8 mouse cellular contexts compared by ENCODE assay signal in the genomic region with DNA sequence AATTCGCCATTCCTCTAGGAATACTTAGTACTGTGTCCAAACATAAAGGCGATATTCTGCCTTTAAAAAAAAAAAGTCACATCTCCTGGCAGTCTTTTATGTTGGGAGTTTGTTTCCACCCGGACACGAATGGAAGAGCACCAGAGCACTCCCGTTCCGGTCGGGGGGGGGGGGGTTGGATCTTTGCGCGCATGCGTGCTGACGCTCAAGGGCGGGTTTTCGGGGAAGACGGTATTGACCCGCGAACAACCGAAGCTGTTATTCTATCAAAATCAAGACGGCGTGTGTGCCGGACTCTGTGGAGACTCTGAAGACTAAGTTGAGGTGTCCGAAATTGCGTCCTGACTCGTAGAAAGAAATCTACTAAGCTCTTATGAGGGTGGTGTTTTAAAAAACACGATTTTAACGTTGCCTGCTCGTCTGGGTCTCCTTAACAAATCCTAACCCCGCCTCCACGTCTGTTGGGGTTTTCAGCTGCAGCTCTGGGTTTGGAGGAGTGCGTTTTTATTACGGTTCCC. TPM values are rescaled to one million over a fixed set of nuclear protein-coding genes. Genes with fewer than 3 reads are reported as not detected.
DNase-seq lines count a peak whose midpoint lies in the region; ATAC-seq and TF ChIP-seq lines count a peak whose summit lies in the region.

No protein-coding gene starts in this region.

- peak overlapping the region; percentile 84 for H3K4me2 ChIP-seq in embryonic facial prominence, embryonic 13.5 days
- H3K4me2 ChIP-seq in limb, embryonic 13.5 days (replicated peaks) = peak overlapping the region; percentile 95
- peak overlapping the region; percentile 84 for H3K4me2 ChIP-seq in midbrain, embryonic 16.5 days (ENCODE audit: low read length)

- WGBS in embryonic facial prominence, embryonic 13.5 days = under 1% methylated on average over 30 of the region's 30 CpGs
- under 1% methylated on average over 30 of the region's 30 CpGs for WGBS in kidney, adult 2 months
- WGBS in limb, embryonic 13.5 days = under 1% methylated on average over 30 of the region's 30 CpGs
- WGBS in midbrain, embryonic 16.5 days = 0% methylated on average over 30 of the region's 30 CpGs

- DNase-seq in 3134 (ENCODE audit: extremely low read depth, insufficient read length, low spot score) = peak; percentile 83
- peak; percentile 86 to 87 for DNase-seq in adrenal gland, postnatal 36 days
- peak; percentile 85 to 91 for DNase-seq in heart, adult 18-20 months
- DNase-seq in kidney, adult 2 months = peak; percentile 86
- DNase-seq in spleen, postnatal 14 days (ENCODE audit: low spot score in 2 of 2) = peak; percentile 76 to 84

- H3K9me3 ChIP-seq in embryonic facial prominence, embryonic 13.5 days = no peaks in the 10 kb centered on the region
- H3K9me3 ChIP-seq in limb, embryonic 13.5 days = no peaks in the 10 kb centered on the region
- H3K9me3 ChIP-seq in midbrain, embryonic 16.5 days (replicated peaks; ENCODE audit: control insufficient read depth, low read length, poor library complexity, severe bottlenecking) = no peaks in the 10 kb centered on the region

- ATAC-seq in embryonic facial prominence, embryonic 13.5 days (ENCODE audit: insufficient number of reproducible peaks, insufficient read depth, low FRiP score, low TSS enrichment, low read depth) = peak; percentile 83
- ATAC-seq in limb, embryonic 13.5 days (ENCODE audit: low FRiP score, low read depth) = peak; percentile 79
- ATAC-seq in midbrain, embryonic 16.5 days = peak; percentile 80

- peaks cover 35% of the 10 kb centered on the region for H3K36me3 ChIP-seq in embryonic facial prominence, embryonic 13.5 days
- no peaks in the 10 kb centered on the region for H3K36me3 ChIP-seq in kidney, adult 2 months (ENCODE audit: control insufficient read depth, insufficient read depth, low read length)
- H3K36me3 ChIP-seq in limb, embryonic 13.5 days = peaks cover 32% of the 10 kb centered on the region
- H3K36me3 ChIP-seq in midbrain, embryonic 16.5 days (ENCODE audit: control insufficient read depth, insufficient read depth, low read length) = peaks cover 13% of the 10 kb centered on the region

- TF ChIP-seq CTCF in kidney, adult 2 months (conservative IDR thresholded peaks at IDR 0.05; ENCODE audit: insufficient read depth, insufficient read length, low read depth, low read length) = no peak

- H3K9ac ChIP-seq in embryonic facial prominence, embryonic 13.5 days = peak overlapping the region; percentile 91
- peak overlapping the region; percentile 96 for H3K9ac ChIP-seq in limb, embryonic 13.5 days
- peak overlapping the region; percentile 93 for H3K9ac ChIP-seq in midbrain, embryonic 16.5 days (ENCODE audit: low read depth, low read length)

- H3K4me3 ChIP-seq in embryonic facial prominence, embryonic 13.5 days = peak overlapping the region; percentile 96
- H3K4me3 ChIP-seq in kidney, adult 2 months (ENCODE audit: insufficient read depth, low read depth, low read length) = peak overlapping the region; percentile 66
- peak overlapping the region; percentile 94 for H3K4me3 ChIP-seq in limb, embryonic 13.5 days
- peak overlapping the region; percentile 96 for H3K4me3 ChIP-seq in midbrain, embryonic 16.5 days (ENCODE audit: low read depth, low read length)

- peaks cover 27% of the 10 kb centered on the region for H3K4me1 ChIP-seq in embryonic facial prominence, embryonic 13.5 days
- H3K4me1 ChIP-seq in kidney, adult 2 months (ENCODE audit: control insufficient read depth, insufficient read depth, low read length) = peaks cover 6% of the 10 kb centered on the region; the same call in 1 of the 2 replicates
- peaks cover 29% of the 10 kb centered on the region for H3K4me1 ChIP-seq in limb, embryonic 13.5 days
- peaks cover 30% of the 10 kb centered on the region for H3K4me1 ChIP-seq in midbrain, embryonic 16.5 days (ENCODE audit: control insufficient read depth, insufficient read depth, low read length)

- no peaks in the 10 kb centered on the region for H3K27me3 ChIP-seq in embryonic facial prominence, embryonic 13.5 days
- no peaks in the 10 kb centered on the region for H3K27me3 ChIP-seq in kidney, adult 2 months (replicated peaks; ENCODE audit: control insufficient read depth, insufficient read depth, low read length)
- no peaks in the 10 kb centered on the region for H3K27me3 ChIP-seq in limb, embryonic 13.5 days
- H3K27me3 ChIP-seq in midbrain, embryonic 16.5 days (ENCODE audit: control insufficient read depth, insufficient read depth, low read depth, low read length) = no peaks in the 10 kb centered on the region

- peak overlapping the region; percentile 72 for H3K27ac ChIP-seq in embryonic facial prominence, embryonic 13.5 days
- H3K27ac ChIP-seq in kidney, adult 2 months (ENCODE audit: insufficient read depth, low read depth, low read length) = peak overlapping the region; percentile 8; the same call in 1 of the 2 replicates
- peak overlapping the region; percentile 79 for H3K27ac ChIP-seq in limb, embryonic 13.5 days
- H3K27ac ChIP-seq in midbrain, embryonic 16.5 days (ENCODE audit: low read length) = peak overlapping the region; percentile 78

- TF ChIP-seq POLR2A in kidney, adult 2 months (IDR thresholded peaks at IDR 0.05; ENCODE audit: low read depth, low read length) = no peak

RNA-seq across cellular contexts. Expression of a gene that starts 0.4 kb away (rescaled TPM):
- 1 to 10 TPM; 9.1 to 9.3 TPM for total RNA-seq in adrenal gland, postnatal 36 days (2021)
- 15.7 and 18.6 TPM in 2 replicates for polyA plus RNA-seq in embryonic facial prominence, embryonic 13.5 days (2015; fragmentation: Nextera tagmentation; extraction: Ambion mirVana)
- total RNA-seq in heart, adult 18-20 months (2021) = 1 to 10 TPM; 2.6 to 2.8 TPM
- polyA plus RNA-seq in kidney, adult 2 months (2012; rRNA removed) = 2.1 and 2.4 TPM in 2 replicates
- 16.0 and 18.6 TPM in 2 replicates for polyA plus RNA-seq in limb, embryonic 13.5 days (2015; fragmentation: Nextera tagmentation; extraction: Ambion mirVana)
- polyA plus RNA-seq in midbrain, embryonic 16.5 days (2015; fragmentation: Nextera tagmentation; extraction: Ambion mirVana) = 11.1 and 12.3 TPM in 2 replicates

RNA-seq across cellular contexts. Expression of a gene that starts 0.5 kb away (rescaled TPM):
- total RNA-seq in adrenal gland, postnatal 36 days (2021) = 10 to 100 TPM; 50.3 to 56.3 TPM
- 85.9 and 91.1 TPM in 2 replicates for polyA plus RNA-seq in embryonic facial prominence, embryonic 13.5 days (2015; fragmentation: Nextera tagmentation; extraction: Ambion mirVana)
- 10 to 100 TPM; 28.8 to 35.2 TPM for total RNA-seq in heart, adult 18-20 months (2021)
- 18.2 and 25.3 TPM in 2 replicates for polyA plus RNA-seq in kidney, adult 2 months (2012; rRNA removed)
- polyA plus RNA-seq in limb, embryonic 13.5 days (2015; fragmentation: Nextera tagmentation; extraction: Ambion mirVana) = 78.8 and 79.2 TPM in 2 replicates
- 106 and 107 TPM in 2 replicates for polyA plus RNA-seq in midbrain, embryonic 16.5 days (2015; fragmentation: Nextera tagmentation; extraction: Ambion mirVana)

RNA-seq across cellular contexts. Expression of a gene that starts 25.8 kb away (rescaled TPM):
- 10 to 100 TPM in 1 of 2 experiments, 1 to 10 TPM in 1; 3.7 to 12.3 TPM for total RNA-seq in adrenal gland, postnatal 36 days (2021)
- polyA plus RNA-seq in embryonic facial prominence, embryonic 13.5 days (2015; fragmentation: Nextera tagmentation; extraction: Ambion mirVana) = not detected in 2 replicates
- total RNA-seq in heart, adult 18-20 months (2021) = 1 to 10 TPM in 1 of 2 experiments, under 1 TPM in 1; 0.75 to 1.6 TPM
- polyA plus RNA-seq in kidney, adult 2 months (2012; rRNA removed) = not detected in 2 replicates
- not detected in 2 replicates for polyA plus RNA-seq in limb, embryonic 13.5 days (2015; fragmentation: Nextera tagmentation; extraction: Ambion mirVana)
- 0.36 TPM in 1 of 2 replicates, not detected in the other for polyA plus RNA-seq in midbrain, embryonic 16.5 days (2015; fragmentation: Nextera tagmentation; extraction: Ambion mirVana)

Comparison
In these comparisons a context has a peak if more than half of its experiments do, and no peak if none do; other contexts are left out.
1. Peak in every context shown above with its lines: DNase-seq, ATAC-seq, H3K4me3 ChIP-seq and H3K27ac ChIP-seq.
2. H3K27ac ChIP-seq: peak in every context shown above with its lines; median percentile 79 in limb, embryonic 13.5 days; 78 in midbrain, embryonic 16.5 days; 72 in embryonic facial prominence, embryonic 13.5 days; 8 in kidney, adult 2 months.